Mouse (Mus musculus) CH12.LX (cell line): ENCODE measurements at regions not wholly inside any gene's neighbourhood (a gene's known extent, or its start where the extent isn't known, plus 50 kb on each side); places are given as distances from the start of the nearest gene placed in this dataset.

Experiments used
- DNase-seq: peaks from one replicate; pipeline ENCODE4 v3.0.0-alpha.2; 2013; ENCODE audit errors: extremely low read depth
- H3K27ac ChIP-seq: 2 replicates; pipeline ENCODE4 v1.5.1; 2012; ENCODE audit warnings: low read depth, mild to moderate bottlenecking, control low read depth, moderate library complexity; ENCODE audit not compliant: insufficient read depth
- H3K27me3 ChIP-seq: replicated peaks from 2 replicates; pipeline ENCODE3; 2012; ENCODE audit warnings: inconsistent platforms
- H3K36me3 ChIP-seq, 2 experiments: replicated peaks in 1 of 2; 2 replicates each; pipeline versions ENCODE3 to v1.6.1; 2012; ENCODE audit warnings: inconsistent platforms in 1 of 2, low read length in 1 of 2, mild to moderate bottlenecking in 1 of 2, mixed read lengths in 1 of 2, moderate library complexity in 1 of 2; ENCODE audit not compliant: control insufficient read depth in 1 of 2, insufficient read depth in 1 of 2
- H3K4me1 ChIP-seq, 2 experiments: 2 replicates each; pipeline ENCODE4 v1.6.1; 2012; ENCODE audit warnings: inconsistent platforms in 1 of 2, moderate library complexity in 1 of 2; ENCODE audit not compliant: insufficient read depth in 2 of 2, control insufficient read depth in 1 of 2
- H3K4me2 ChIP-seq: 2 replicates; pipeline ENCODE4 v1.6.1; 2012; ENCODE audit warnings: low read depth, mild to moderate bottlenecking, control low read depth; ENCODE audit not compliant: poor library complexity, insufficient read depth, severe bottlenecking
- H3K4me3 ChIP-seq, 3 experiments: fragments of 150-350 bp in 1 of 3; sonication (generic) in 1 of 3; replicated peaks in 1 of 3; 2 replicates each; pipeline versions ENCODE3 to v1.5.1; 2011 to 2012; ENCODE audit warnings: low read depth in 2 of 3, low read length in 2 of 3, mild to moderate bottlenecking in 2 of 3, moderate library complexity in 2 of 3, control low read depth in 1 of 3, improper control_type of control experiment in 1 of 3, inconsistent platforms in 1 of 3, mixed read lengths in 1 of 3; ENCODE audit not compliant: poor library complexity in 1 of 3
- H3K79me2 ChIP-seq: replicated peaks from 2 replicates; pipeline ENCODE4 v1.6.1; 2012; ENCODE audit warnings: mild to moderate bottlenecking, moderate library complexity; ENCODE audit not compliant: control insufficient read depth, poor library complexity, insufficient read depth, severe bottlenecking; ENCODE audit errors: extremely low read depth
- H3K9ac ChIP-seq: 2 replicates; pipeline ENCODE4 v1.6.1; 2012; ENCODE audit warnings: low read depth, mild to moderate bottlenecking, control low read depth, moderate library complexity; ENCODE audit not compliant: insufficient read depth
- H3K9me3 ChIP-seq: replicated peaks from 2 replicates; pipeline ENCODE3; 2012; ENCODE audit warnings: low read length, inconsistent platforms, mixed read lengths
- BHLHE40 ChIP-seq: IDR thresholded peaks from 2 replicates; pipeline ENCODE4 v1.6.1; 2011; ENCODE audit warnings: mild to moderate bottlenecking, low read depth, low read length, improper control_type of control experiment
- CHD1 ChIP-seq: IDR thresholded peaks from 2 replicates; pipeline ENCODE4 v1.6.1; 2012; ENCODE audit warnings: low read depth, low read length, improper control_type of control experiment, inconsistent platforms
- CHD2 ChIP-seq: IDR thresholded peaks from 2 replicates; pipeline ENCODE4 v1.6.1; 2011; ENCODE audit warnings: low read length, improper control_type of control experiment
- CTCF ChIP-seq, 2 experiments: IDR thresholded peaks in 1 of 2; conservative IDR thresholded peaks in 1 of 2; 2 replicates each; pipeline ENCODE4 v1.5.1; 2011 to 2012; ENCODE audit warnings: low read depth in 2 of 2, low read length in 2 of 2, improper control_type of control experiment in 1 of 2, inconsistent platforms in 1 of 2, mild to moderate bottlenecking in 1 of 2, moderate library complexity in 1 of 2
- ELF1 ChIP-seq: IDR thresholded peaks from 2 replicates; pipeline ENCODE4 v1.6.1; 2014; ENCODE audit warnings: low read depth, mild to moderate bottlenecking, inconsistent platforms, low read length, improper control_type of control experiment
- ETS1 ChIP-seq: conservative IDR thresholded peaks from 2 replicates; pipeline ENCODE4 v1.6.1; 2012; ENCODE audit warnings: low read depth, mild to moderate bottlenecking, inconsistent platforms, low read length, improper control_type of control experiment, moderate library complexity
- KAT2A ChIP-seq: IDR thresholded peaks from 2 replicates; pipeline ENCODE4 v1.6.1; 2012; ENCODE audit warnings: low read length, improper control_type of control experiment, inconsistent platforms; ENCODE audit not compliant: insufficient replicate concordance
- MEF2A ChIP-seq: IDR thresholded peaks from 2 replicates; pipeline ENCODE4 v1.6.1; 2014; ENCODE audit warnings: low read depth, mild to moderate bottlenecking, inconsistent platforms, low read length, improper control_type of control experiment, borderline replicate concordance
- MYC ChIP-seq: IDR thresholded peaks from 2 replicates; pipeline ENCODE4 v1.6.1; 2011; ENCODE audit warnings: low read depth, mild to moderate bottlenecking, improper control_type of control experiment, low read length
- POLR2A ChIP-seq: IDR thresholded peaks from 2 replicates; pipeline ENCODE4 v1.6.1; 2011; ENCODE audit warnings: low read depth, mild to moderate bottlenecking, improper control_type of control experiment, low read length
- POLR2AphosphoS2 ChIP-seq: IDR thresholded peaks from 2 replicates; pipeline ENCODE4 v1.6.1; 2011; ENCODE audit warnings: low read depth, low read length, improper control_type of control experiment
- RAD21 ChIP-seq: IDR thresholded peaks from 2 replicates; pipeline ENCODE4 v1.6.1; 2011; ENCODE audit warnings: low read depth, mild to moderate bottlenecking, low read length, improper control_type of control experiment, moderate library complexity
- RCOR1 ChIP-seq: conservative IDR thresholded peaks from 2 replicates; pipeline ENCODE4 v1.6.1; 2012; ENCODE audit warnings: low read depth, mild to moderate bottlenecking, inconsistent platforms, low read length, improper control_type of control experiment
- SIN3A ChIP-seq: IDR thresholded peaks from 2 replicates; pipeline ENCODE4 v1.6.1; 2012; ENCODE audit warnings: low read length, improper control_type of control experiment, inconsistent platforms
- SMC3 ChIP-seq: IDR thresholded peaks from 2 replicates; pipeline ENCODE4 v1.6.1; 2011; ENCODE audit warnings: low read depth, low read length, improper control_type of control experiment
- TCF12 ChIP-seq: IDR thresholded peaks from 2 replicates; pipeline ENCODE4 v1.6.1; 2014; ENCODE audit warnings: low read depth, mild to moderate bottlenecking, inconsistent platforms, low read length, improper control_type of control experiment
- UBTF ChIP-seq: IDR thresholded peaks from 2 replicates; pipeline ENCODE4 v1.6.1; 2012; ENCODE audit warnings: low read depth, mild to moderate bottlenecking, inconsistent platforms, low read length, improper control_type of control experiment, moderate library complexity
- ZKSCAN1 ChIP-seq: IDR thresholded peaks from 2 replicates; pipeline ENCODE4 v1.6.1; 2012; ENCODE audit warnings: low read depth, inconsistent platforms, low read length, improper control_type of control experiment, borderline replicate concordance
- ZNF384 ChIP-seq: IDR thresholded peaks from 2 replicates; pipeline ENCODE4 v1.6.1; 2012; ENCODE audit warnings: low read depth, low read length, improper control_type of control experiment, inconsistent platforms
- dilution Hi-C: fragments of 300-500 bp; cut with MboI; formaldehyde crosslinking; loops from 2 replicates; pipeline ENCODE4 v1.14.3; 2020; ENCODE audit warnings: low sequenced_read_pairs; ENCODE audit not compliant: extremely low pct_unique_long_range_greater_than_20kb, extremely low pct_ligation_motif_present
- in situ Hi-C: fragments of 300-500 bp; cut with MboI; formaldehyde crosslinking; loops from 3 replicates; pipeline ENCODE4 v1.14.3; 2019; ENCODE audit warnings: low sequenced_read_pairs, low pct_ligation_motif_present, low pct_unique_long_range_greater_than_20kb, mixed read lengths

DNA sequence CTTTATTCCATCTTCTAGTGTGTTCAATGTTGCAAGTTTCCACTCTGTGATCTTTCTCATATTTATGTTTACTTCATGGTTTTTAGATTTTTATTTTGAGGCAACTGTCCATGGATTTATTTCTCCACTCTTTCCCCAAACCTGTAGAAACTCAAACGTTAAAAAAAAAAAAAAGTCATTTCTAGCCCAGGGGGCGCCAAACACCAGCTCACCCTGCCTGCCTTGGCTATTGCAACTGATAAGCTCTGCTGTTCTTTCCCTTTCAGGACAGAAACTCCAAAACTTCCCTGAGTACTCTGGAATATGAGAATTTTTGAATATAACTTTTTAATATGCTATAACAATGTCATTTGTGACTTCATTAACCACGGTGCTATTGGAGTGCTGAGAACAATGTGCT, 201.9 kb upstream of the Cxcl12 start:
- H3K4me3 ChIP-seq, result no peak overlapping the region
- peak; percentile 6 for DNase-seq
- TF ChIP-seq ZKSCAN1 (no peak), CTCF (conservative IDR thresholded peaks at IDR 0.05 in 1 of 2, IDR thresholded peaks at IDR 0.05 in 1 of 2; ENCODE audit: low read depth in 2 of 2, low read length in 2 of 2) (peak; percentile 34 to 71; a peak in 2 of 4 replicates), RAD21 (peak; percentile 61), SMC3 (peak; percentile 35; the same call in 1 of the 2 replicates), MYC (no peak), ZNF384 (peak; percentile 96), ETS1 (no peak)
- H3K79me2 ChIP-seq, result no peaks in the 10 kb centered on the region
- dilution Hi-C loops, result no loop called here
- no peak overlapping the region for H3K27ac ChIP-seq
- in situ Hi-C loops, result no loop called here
- no peak overlapping the region for H3K9ac ChIP-seq
- H3K4me1 ChIP-seq, result peaks cover 3 to 4% of the 10 kb centered on the region in 2 experiments; a peak in 3 of 4 replicates
- H3K36me3 ChIP-seq, result no peaks in the 10 kb centered on the region
- H3K9me3 ChIP-seq, result no peaks in the 10 kb centered on the region
- no peak overlapping the region for H3K4me2 ChIP-seq
- H3K27me3 ChIP-seq, result peaks cover 3% of the 10 kb centered on the region

DNA sequence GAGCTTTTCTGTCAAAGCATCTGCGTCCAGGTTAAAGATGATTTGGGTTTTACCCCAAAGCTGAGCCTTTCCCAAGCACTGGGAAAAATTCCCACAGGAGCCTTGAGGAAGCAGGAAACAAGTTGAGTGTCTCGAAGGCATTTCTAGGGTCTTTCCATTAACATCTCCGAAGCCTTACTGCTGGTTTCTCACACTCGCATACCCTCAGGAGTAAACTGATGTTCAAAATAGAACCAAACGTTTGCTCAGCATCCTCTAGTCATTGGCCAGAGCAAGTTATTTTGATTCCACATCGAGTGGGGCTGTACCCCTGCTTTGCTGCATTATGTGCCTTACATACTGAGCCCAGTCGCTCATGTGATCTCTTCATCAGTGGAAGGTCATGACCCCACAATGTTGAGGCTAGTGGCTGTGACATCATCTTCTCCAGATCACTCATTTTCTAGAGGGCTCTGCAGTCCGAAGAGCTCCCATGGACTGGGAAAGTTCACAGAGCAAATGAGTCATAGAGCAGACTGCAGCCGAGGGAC, 198.9 kb upstream of the Cxcl12 start:
- TF ChIP-seq MYC (no peak), ZNF384 (peak; percentile 32; the same call in 1 of the 2 replicates)
- H3K9ac ChIP-seq, result no peak overlapping the region
- H3K4me1 ChIP-seq, result no peaks in the 10 kb centered on the region
- no peak for DNase-seq
- no peak overlapping the region for H3K4me2 ChIP-seq
- H3K9me3 ChIP-seq, result no peaks in the 10 kb centered on the region
- no peaks in the 10 kb centered on the region for H3K36me3 ChIP-seq
- peaks cover 4% of the 10 kb centered on the region for H3K27me3 ChIP-seq
- in situ Hi-C loops, result no loop called here
- no peak overlapping the region for H3K4me3 ChIP-seq
- H3K27ac ChIP-seq, result no peak overlapping the region
- dilution Hi-C loops, result no loop called here
- no peaks in the 10 kb centered on the region for H3K79me2 ChIP-seq

DNA sequence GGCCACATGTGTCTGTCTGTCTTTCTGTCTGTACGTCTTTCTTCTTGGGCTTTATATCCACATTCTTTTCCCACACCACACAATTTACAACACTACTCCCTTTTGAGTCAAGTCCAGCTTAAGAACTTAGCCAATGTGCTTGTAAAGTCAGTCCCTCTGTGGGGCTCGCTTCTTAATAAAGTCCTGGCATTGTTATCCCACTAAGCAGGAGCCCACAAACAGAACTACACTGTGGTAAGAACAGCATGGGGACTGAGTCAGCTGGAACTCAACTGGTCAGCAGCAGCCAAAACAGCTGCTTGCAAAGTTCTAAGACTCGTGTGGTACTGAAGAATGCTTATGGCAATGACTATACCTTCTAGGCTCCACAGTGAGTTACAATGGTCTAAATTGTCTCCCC, 193.5 kb upstream of the Cxcl12 start:
- DNase-seq, result no peak
- dilution Hi-C loops, result no loop called here
- Histone ChIP-seq H3K27me3 (peaks cover 5% of the 10 kb centered on the region), H3K4me1 (no peaks in the 10 kb centered on the region), H3K79me2 (no peaks in the 10 kb centered on the region), H3K27ac (no peak overlapping the region), H3K9ac (no peak overlapping the region), H3K36me3 (no peaks in the 10 kb centered on the region), H3K9me3 (no peaks in the 10 kb centered on the region), H3K4me3 (no peak overlapping the region), H3K4me2 (no peak overlapping the region)
- in situ Hi-C loops, result no loop called here
- TF ChIP-seq ELF1, result no peak
- TF ChIP-seq MEF2A, result no peak
- TF ChIP-seq BHLHE40, result no peak
- no peak for TF ChIP-seq CHD1
- TF ChIP-seq SIN3A, result no peak
- no peak for TF ChIP-seq ETS1
- TF ChIP-seq RCOR1, result no peak
- TF ChIP-seq TCF12, result no peak
- TF ChIP-seq POLR2AphosphoS2, result no peak
- no peak for TF ChIP-seq KAT2A
- no peak for TF ChIP-seq POLR2A
- TF ChIP-seq MYC, result no peak
- no peak for TF ChIP-seq CHD2
- no peak for TF ChIP-seq UBTF
